Mouse (Mus musculus): ENCODE measurements around the gene Gm10647.
"Not testable (repeated sequence)": the region's sequence is repeated elsewhere in the genome, so short reads cannot be mapped to it uniquely, and the experiment has no call there.

The Gm10647 gene

GRCm38 (mm10) chr9:66796739-66797138 lies at the start of gene Gm10647:
Gene Gm10647 (plus strand): TSS chr9:66797039.
- no peak for DNase-seq (ENCODE audit: low spot score)

- no peak for DNase-seq (ENCODE audit: low spot score)
These were observed 48.4 kb upstream of the Gm10647 start for GRCm38 (mm10) chr9:66748390-66748789.

- DNase-seq (ENCODE audit: low spot score) = no peak
These were observed 44.0 kb upstream of the Gm10647 start for GRCm38 (mm10) chr9:66752849-66753248.

GRCm38 (mm10) chr9:66760991-66761390 lies 35.8 kb upstream of the Gm10647 start:
- DNase-seq (ENCODE audit: low spot score) = no peak

- no peak for DNase-seq (ENCODE audit: low spot score)
These were observed 28.1 kb upstream of the Gm10647 start for GRCm38 (mm10) chr9:66768721-66769120.

- DNase-seq (ENCODE audit: low spot score) = peak; percentile 57
These were observed 27.6 kb upstream of the Gm10647 start for GRCm38 (mm10) chr9:66769275-66769674.

GRCm38 (mm10) chr9:66770701-66771100 lies 26.1 kb upstream of the Gm10647 start:
- no peak for DNase-seq (ENCODE audit: low spot score)

GRCm38 (mm10) chr9:66784552-66784951 lies 12.3 kb upstream of the Gm10647 start:
- not testable (repeated sequence) for DNase-seq (ENCODE audit: low spot score)

- DNase-seq (ENCODE audit: low spot score) = no peak
These were observed 9.0 kb upstream of the Gm10647 start for GRCm38 (mm10) chr9:66787821-66788220.

- no peak for DNase-seq (ENCODE audit: low spot score)
These were observed 2.0 kb upstream of the Gm10647 start for GRCm38 (mm10) chr9:66794629-66795463.

- DNase-seq (ENCODE audit: low spot score) = peak; percentile 99
These were observed 1.1 kb upstream of the Gm10647 start, which contains the start of gene Aph1b for GRCm38 (mm10) chr9:66795464-66796324. Gene Aph1b (minus strand): TSS chr9:66795490.

- DNase-seq (ENCODE audit: low spot score) = no peak
These were observed 5.1 kb downstream of the Gm10647 start for GRCm38 (mm10) chr9:66801947-66802346.

- not testable (repeated sequence) for DNase-seq (ENCODE audit: low spot score)
These were observed 9.1 kb downstream of the Gm10647 start for GRCm38 (mm10) chr9:66805951-66806350.

- no peak for DNase-seq (ENCODE audit: low spot score)
These were observed 16.6 kb downstream of the Gm10647 start for GRCm38 (mm10) chr9:66813392-66813791.

- DNase-seq (ENCODE audit: low spot score) = no peak
These were observed 24.2 kb downstream of the Gm10647 start for GRCm38 (mm10) chr9:66820996-66821395.

GRCm38 (mm10) chr9:66822255-66822654 lies 25.4 kb downstream of the Gm10647 start:
- not testable (repeated sequence) for DNase-seq (ENCODE audit: low spot score)

- DNase-seq (ENCODE audit: low spot score) = no peak
These were observed 29.2 kb downstream of the Gm10647 start for GRCm38 (mm10) chr9:66825990-66826389.

GRCm38 (mm10) chr9:66832366-66832908 lies 35.6 kb downstream of the Gm10647 start:
- DNase-seq (ENCODE audit: low spot score) = no peak

- peak; percentile 38 for DNase-seq (ENCODE audit: low spot score)
These were observed 37.0 kb downstream of the Gm10647 start for GRCm38 (mm10) chr9:66833851-66834250.

- peak; percentile 99 for DNase-seq (ENCODE audit: low spot score)
These were observed 37.7 kb downstream of the Gm10647 start, which contains the start of gene Aph1c for GRCm38 (mm10) chr9:66834318-66835096. Gene Aph1c (minus strand): TSS chr9:66834726.

GRCm38 (mm10) chr9:66835097-66835480 lies 38.2 kb downstream of the Gm10647 start:
- DNase-seq (ENCODE audit: low spot score) = no peak

GRCm38 (mm10) chr9:66846822-66847221 lies 50.0 kb downstream of the Gm10647 start:
- DNase-seq (ENCODE audit: low spot score) = peak; percentile 14

Measured in yolk sac, embryonic 10.5 days (tissue).